Mouse (Mus musculus) megakaryocyte, embryonic 14.5 days (primary cell): ENCODE measurements at regions not wholly inside any gene's neighbourhood (a gene's known extent, or its start where the extent isn't known, plus 50 kb on each side); places are given as distances from the start of the nearest gene placed in this dataset.

Source experiments
- FLI1 ChIP-seq: IDR thresholded peaks from 2 replicates; pipeline ENCODE4 v1.6.1; 2012; ENCODE audit warnings: low read length, inconsistent platforms, mixed read lengths
- GATA1 ChIP-seq: IDR thresholded peaks from 3 replicates; pipeline ENCODE4 v1.6.1; 2012; ENCODE audit warnings: mixed read lengths, low read length, inconsistent platforms, borderline replicate concordance

- TF ChIP-seq GATA1 (no peak), FLI1 (no peak)
These were observed 503.2 kb downstream of the Gsdmc2 start for GRCm38 (mm10) chr15:63341730-63342129.
